Mouse (Mus musculus) kidney, embryonic 15.5 days (tissue): Measurements from ENCODE around the gene Serpinb7. TPM values are rescaled to one million over a fixed set of nuclear protein-coding genes. Genes with fewer than 3 reads are reported as not detected.

Experiments used
- ATAC-seq: fragments of 200-750 bp; cut with Nextera tagmentation; replicated peaks from 2 replicates; pipeline ENCODE4 v1.8.0; 2017; ENCODE audit warnings: moderate TSS enrichment; ENCODE audit not compliant: low FRiP score
- H3K27ac ChIP-seq: fragments of 300-500 bp; sonication (generic); 2 replicates; pipeline ENCODE4 v1.5.1; 2015; ENCODE audit warnings: mild to moderate bottlenecking, inconsistent platforms
- H3K27me3 ChIP-seq: fragments of 300-500 bp; sonication (generic); 2 replicates; pipeline ENCODE4 v1.6.1; 2015; ENCODE audit warnings: inconsistent platforms
- H3K36me3 ChIP-seq: fragments of 300-500 bp; sonication (generic); 2 replicates; pipeline ENCODE4 v1.6.1; 2015; ENCODE audit warnings: inconsistent platforms
- H3K4me1 ChIP-seq: fragments of 300-500 bp; sonication (generic); 2 replicates; pipeline ENCODE4 v1.6.1; 2015; ENCODE audit warnings: inconsistent platforms
- H3K4me2 ChIP-seq: fragments of 300-500 bp; sonication (generic); 2 replicates; pipeline ENCODE4 v1.6.1; 2015; ENCODE audit warnings: moderate library complexity, mild to moderate bottlenecking, inconsistent platforms
- H3K4me3 ChIP-seq: fragments of 300-500 bp; sonication (generic); replicated peaks from 2 replicates; pipeline ENCODE4 v1.5.1; 2015; ENCODE audit warnings: mild to moderate bottlenecking, inconsistent platforms
- H3K9ac ChIP-seq: fragments of 300-500 bp; sonication (generic); 2 replicates; pipeline ENCODE4 v1.6.1; 2015; ENCODE audit warnings: mild to moderate bottlenecking, inconsistent platforms
- H3K9me3 ChIP-seq: fragments of 300-500 bp; sonication (generic); replicated peaks from 2 replicates; pipeline ENCODE4 v1.6.1; 2016; ENCODE audit warnings: inconsistent platforms
- WGBS: fragments of 180-500 bp; shearing (Covaris S2); methylation state at CpG from one replicate; pipeline ENCODE4 v1.1.7; 2015; ENCODE audit warnings: mixed read lengths; 5-methylcytosine and 5-hydroxymethylcytosine counted together
- polyA plus RNA-seq: library from polyadenylated mRNA; unstranded; fragments of >200 nt; fragmentation: Nextera tagmentation; extraction: Ambion mirVana; gene quantifications from 2 replicates; pipeline ENCODE4 v1.2.1, GENCODE M21; 2015

Serpinb7 gene
- 0.39 TPM in 1 of 2 replicates, not detected in the other for polyA plus RNA-seq

DNA sequence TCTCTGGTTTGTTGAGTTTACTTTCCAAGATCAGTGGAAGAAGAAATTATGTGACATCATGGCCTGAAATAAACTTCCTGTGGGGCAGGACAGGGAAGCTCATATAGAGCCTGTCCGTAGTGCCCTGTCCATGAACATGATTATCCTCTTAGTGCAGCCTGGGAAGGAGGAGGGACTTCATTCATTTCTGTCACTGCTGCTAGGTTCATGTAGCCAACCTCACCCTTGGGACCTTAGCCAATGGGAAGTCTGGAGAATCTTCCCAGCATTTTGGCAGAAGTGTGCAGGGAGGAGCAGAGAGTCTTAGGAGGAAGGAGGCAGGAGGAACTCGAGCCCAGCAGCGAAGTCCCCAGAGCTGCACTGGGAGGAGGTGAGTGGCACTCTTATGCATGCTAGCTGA, at the start of gene Serpinb7:
Gene Serpinb7, plus strand, starts transcription at position 301 of the 400 bp plus-strand sequence.
- no peak for ATAC-seq
- 78% methylated on average over 3 of the region's 3 CpGs for WGBS
- H3K9me3 ChIP-seq: no peaks in the 10 kb centered on the region

DNA sequence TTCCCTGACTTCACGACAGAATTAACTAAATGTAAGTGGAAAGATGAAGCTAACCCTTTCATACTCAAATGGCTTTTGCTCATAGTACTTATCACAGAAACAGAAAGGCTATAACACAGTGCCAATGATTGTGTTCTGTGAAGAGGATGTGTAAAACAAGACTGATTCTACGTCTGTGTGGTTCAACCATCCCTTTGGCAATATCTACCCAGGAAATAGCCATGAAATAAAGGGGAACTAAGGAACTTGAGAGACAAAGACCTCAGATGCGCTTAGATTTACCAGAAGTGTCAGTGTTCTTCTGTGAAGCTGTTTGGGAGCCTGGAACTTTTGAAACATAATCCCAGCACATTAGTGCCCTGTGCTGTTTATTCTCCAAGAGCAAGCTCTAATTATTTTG, 49.1 kb upstream of the Serpinb7 start:
- H3K9ac ChIP-seq: no peak overlapping the region
- no peak overlapping the region for H3K27ac ChIP-seq
- H3K4me2 ChIP-seq: no peak overlapping the region
- no peak overlapping the region for H3K4me3 ChIP-seq
- no peaks in the 10 kb centered on the region for H3K9me3 ChIP-seq
- no peaks in the 10 kb centered on the region for H3K36me3 ChIP-seq
- WGBS: 47% methylated on average over 3 of the region's 3 CpGs
- H3K27me3 ChIP-seq: no peaks in the 10 kb centered on the region
- no peak for ATAC-seq
- H3K4me1 ChIP-seq: no peaks in the 10 kb centered on the region

More for the DNA sequence above, at the start of gene Serpinb7:
- Histone ChIP-seq H3K4me2 (no peak within 1 kb of the TSS), H3K27me3 (no peaks in the 10 kb centered on the region), H3K36me3 (no peaks in the 10 kb centered on the region), H3K27ac (no peak within 1 kb of the TSS), H3K4me1 (no peaks in the 10 kb centered on the region), H3K9ac (no peak within 1 kb of the TSS), H3K4me3 (no peak within 1 kb of the TSS)

DNA sequence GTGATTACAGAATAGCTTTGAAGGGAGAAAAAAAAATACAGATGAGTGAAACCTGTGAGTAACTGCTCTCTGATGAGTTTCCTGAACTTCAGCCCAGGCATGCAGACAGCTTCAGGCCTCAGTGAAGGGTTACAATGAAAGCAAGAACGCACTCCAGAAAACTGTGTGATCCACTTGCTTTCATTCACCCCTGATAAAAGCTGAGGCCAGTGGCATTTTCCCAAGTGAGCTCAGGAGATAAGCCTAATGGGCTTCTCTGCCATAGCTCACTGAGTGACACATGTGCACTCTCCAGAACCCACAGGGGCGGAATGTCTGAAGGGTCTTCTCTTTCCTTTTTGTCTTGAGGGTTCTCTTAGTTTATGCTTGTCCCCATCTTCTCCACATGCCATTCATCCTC, 48.3 kb upstream of the Serpinb7 start:
- Histone ChIP-seq H3K9ac (no peak overlapping the region), H3K36me3 (no peaks in the 10 kb centered on the region), H3K27me3 (no peaks in the 10 kb centered on the region), H3K4me3 (no peak overlapping the region), H3K9me3 (no peaks in the 10 kb centered on the region), H3K4me1 (no peaks in the 10 kb centered on the region), H3K4me2 (no peak overlapping the region), H3K27ac (no peak overlapping the region)
- 59% methylated on average over 2 of the region's 2 CpGs for WGBS
- ATAC-seq: no peak

DNA sequence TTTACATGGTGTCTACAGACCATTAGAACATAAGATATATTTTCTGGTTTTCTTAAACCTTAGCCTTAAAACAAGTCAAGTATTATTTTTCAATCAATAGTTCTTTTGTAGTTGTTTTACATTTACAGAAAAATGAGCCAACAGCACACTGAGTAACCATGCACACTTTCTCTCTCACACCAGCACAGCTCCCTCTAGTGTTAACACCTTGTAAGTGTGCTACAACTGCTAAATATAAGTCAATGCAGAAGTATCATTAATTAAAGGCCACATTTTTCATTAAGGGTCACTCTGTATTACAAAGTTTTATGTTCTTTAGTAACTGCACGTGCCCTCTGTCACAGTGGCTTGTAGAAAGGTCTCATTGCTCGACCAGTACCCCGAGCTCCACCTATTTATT, 46.4 kb upstream of the Serpinb7 start:
- Histone ChIP-seq H3K9ac (no peak overlapping the region), H3K36me3 (no peaks in the 10 kb centered on the region), H3K4me1 (no peaks in the 10 kb centered on the region), H3K27ac (no peak overlapping the region), H3K9me3 (no peaks in the 10 kb centered on the region), H3K27me3 (no peaks in the 10 kb centered on the region), H3K4me2 (no peak overlapping the region), H3K4me3 (no peak overlapping the region)
- 38% methylated on average over 3 of the region's 3 CpGs for WGBS
- ATAC-seq: no peak

DNA sequence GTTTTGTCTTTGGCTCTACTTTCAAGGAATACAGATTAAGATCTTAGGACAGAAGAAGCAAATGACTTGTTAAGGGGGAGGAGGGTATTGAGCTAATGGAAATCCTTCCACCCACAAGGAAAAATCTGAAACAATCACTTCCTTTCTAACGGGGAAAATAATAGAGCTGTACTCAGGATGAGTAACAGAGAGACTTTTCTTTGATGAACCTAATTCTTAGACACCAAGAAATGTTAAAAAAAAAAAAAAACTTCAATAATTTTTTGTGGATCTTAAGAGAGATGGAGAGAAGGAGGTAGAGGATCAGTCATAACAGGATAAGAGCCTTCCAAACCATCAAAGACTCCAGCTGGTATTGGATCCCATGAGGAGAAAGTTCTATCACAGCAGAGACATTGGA, 38.6 kb upstream of the Serpinb7 start, which contains the start of gene Serpinb11:
Gene Serpinb11, plus strand, starts transcription at position 301 of the 400 bp plus-strand sequence.
- WGBS: 50% methylated on average over 1 of the region's 1 CpGs

DNA sequence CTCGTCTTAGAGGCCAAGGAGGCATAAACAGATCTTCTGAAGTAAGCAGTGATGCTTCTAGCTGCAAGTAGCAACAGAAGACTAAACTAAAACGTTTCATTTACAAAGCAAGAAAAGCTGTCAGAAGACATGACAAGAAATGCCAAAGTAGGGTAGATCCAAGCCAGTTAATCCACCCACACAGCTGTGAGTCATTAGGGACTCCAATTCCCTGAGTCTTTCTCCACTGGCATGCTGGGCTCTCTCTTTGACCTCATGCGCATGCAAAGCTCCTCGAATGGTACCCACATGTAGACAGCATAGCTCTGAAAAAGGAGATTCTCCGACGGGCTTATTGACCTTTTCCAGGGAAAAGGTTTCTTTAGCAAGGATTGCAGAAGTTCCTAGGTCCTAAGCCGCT, 33.5 kb upstream of the Serpinb7 start:
- Histone ChIP-seq H3K27ac (no peak overlapping the region), H3K9me3 (no peaks in the 10 kb centered on the region), H3K4me1 (no peaks in the 10 kb centered on the region), H3K4me2 (no peak overlapping the region), H3K4me3 (no peak overlapping the region), H3K9ac (no peak overlapping the region), H3K36me3 (no peaks in the 10 kb centered on the region), H3K27me3 (no peaks in the 10 kb centered on the region)
- 76% methylated on average over 7 of the region's 7 CpGs for WGBS
- ATAC-seq: no peak

More for the DNA sequence above, 38.6 kb upstream of the Serpinb7 start, which contains the start of gene Serpinb11:
- no peaks in the 10 kb centered on the region for H3K4me1 ChIP-seq
- no peak within 1 kb of the TSS for H3K9ac ChIP-seq
- no peak within 1 kb of the TSS for H3K4me3 ChIP-seq
- no peak within 1 kb of the TSS for H3K4me2 ChIP-seq
- H3K27ac ChIP-seq: no peak within 1 kb of the TSS
- no peak for ATAC-seq
- no peaks in the 10 kb centered on the region for H3K27me3 ChIP-seq
- H3K9me3 ChIP-seq: no peaks in the 10 kb centered on the region
- no peaks in the 10 kb centered on the region for H3K36me3 ChIP-seq

DNA sequence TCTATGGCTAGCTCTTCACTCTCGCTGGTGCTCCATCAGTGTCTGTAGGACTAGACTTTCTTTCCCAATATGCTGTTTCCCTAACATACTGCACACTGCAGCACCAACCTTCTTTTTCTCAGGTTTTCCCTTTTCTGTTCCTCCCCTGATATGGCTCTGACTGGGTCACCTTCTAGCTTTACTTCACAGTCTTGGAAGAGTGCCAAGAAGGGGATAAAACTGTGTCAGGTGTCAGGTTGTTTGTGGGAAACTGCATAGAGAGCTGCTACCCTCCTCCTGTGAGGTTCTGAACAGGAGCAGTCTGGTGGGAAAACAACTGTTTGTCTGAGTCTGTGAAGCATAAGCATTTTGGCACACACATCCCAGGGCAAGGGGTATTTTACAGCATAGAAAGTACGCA, 30.5 kb upstream of the Serpinb7 start:
- Histone ChIP-seq H3K27ac (no peak overlapping the region), H3K9me3 (no peaks in the 10 kb centered on the region), H3K36me3 (no peaks in the 10 kb centered on the region), H3K4me3 (no peak overlapping the region), H3K27me3 (no peaks in the 10 kb centered on the region), H3K9ac (no peak overlapping the region), H3K4me1 (no peaks in the 10 kb centered on the region), H3K4me2 (no peak overlapping the region)
- ATAC-seq: no peak
- WGBS: 63% methylated on average over 2 of the region's 2 CpGs

DNA sequence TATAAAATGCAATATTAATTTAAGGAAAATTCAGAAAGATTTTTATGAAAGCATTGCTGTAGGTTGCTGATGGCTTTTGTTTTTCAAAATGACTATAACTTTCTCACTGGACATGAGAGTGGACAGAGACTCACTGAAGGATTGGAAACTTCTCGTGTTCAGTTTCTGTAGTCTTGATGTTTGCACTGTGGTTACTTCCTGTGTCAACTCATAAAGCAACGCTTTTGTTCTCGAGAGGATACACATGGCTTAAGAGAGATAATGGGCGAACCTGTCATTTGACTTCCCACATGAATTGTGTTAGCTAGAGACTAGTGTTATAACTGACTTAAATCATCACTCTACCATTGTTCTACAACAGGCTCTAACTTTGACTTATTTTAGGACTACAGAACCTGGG, 22.5 kb upstream of the Serpinb7 start:
- no peak for ATAC-seq
- H3K27ac ChIP-seq: no peak overlapping the region
- H3K4me2 ChIP-seq: no peak overlapping the region
- no peak overlapping the region for H3K4me3 ChIP-seq
- H3K4me1 ChIP-seq: no peaks in the 10 kb centered on the region
- H3K36me3 ChIP-seq: no peaks in the 10 kb centered on the region
- no peaks in the 10 kb centered on the region for H3K9me3 ChIP-seq
- WGBS: 53% methylated on average over 4 of the region's 4 CpGs
- H3K9ac ChIP-seq: no peak overlapping the region
- no peaks in the 10 kb centered on the region for H3K27me3 ChIP-seq

DNA sequence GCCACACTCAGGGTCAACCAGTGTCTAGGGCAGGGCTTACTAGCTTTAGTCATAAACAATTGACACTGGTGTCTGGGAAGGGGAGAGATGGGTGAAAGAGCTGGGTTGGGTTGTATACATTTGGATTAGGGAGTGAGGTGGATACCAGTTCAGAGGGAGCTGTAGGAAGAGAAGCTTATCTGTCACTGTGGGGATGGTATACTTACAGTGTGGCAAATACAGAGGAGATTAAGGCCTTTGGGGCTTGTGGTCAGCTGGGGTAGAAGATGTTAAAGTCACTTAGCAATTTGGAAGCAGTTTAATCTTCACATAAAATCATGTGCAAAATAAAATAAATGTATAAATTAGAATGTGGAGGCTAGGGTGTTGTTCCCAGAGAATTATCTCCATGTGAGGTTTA, 21.1 kb upstream of the Serpinb7 start:
- Histone ChIP-seq H3K9me3 (no peaks in the 10 kb centered on the region), H3K27ac (no peak overlapping the region), H3K36me3 (no peaks in the 10 kb centered on the region), H3K4me2 (no peak overlapping the region), H3K4me1 (no peaks in the 10 kb centered on the region), H3K27me3 (no peaks in the 10 kb centered on the region), H3K9ac (no peak overlapping the region), H3K4me3 (no peak overlapping the region)
- no peak for ATAC-seq

DNA sequence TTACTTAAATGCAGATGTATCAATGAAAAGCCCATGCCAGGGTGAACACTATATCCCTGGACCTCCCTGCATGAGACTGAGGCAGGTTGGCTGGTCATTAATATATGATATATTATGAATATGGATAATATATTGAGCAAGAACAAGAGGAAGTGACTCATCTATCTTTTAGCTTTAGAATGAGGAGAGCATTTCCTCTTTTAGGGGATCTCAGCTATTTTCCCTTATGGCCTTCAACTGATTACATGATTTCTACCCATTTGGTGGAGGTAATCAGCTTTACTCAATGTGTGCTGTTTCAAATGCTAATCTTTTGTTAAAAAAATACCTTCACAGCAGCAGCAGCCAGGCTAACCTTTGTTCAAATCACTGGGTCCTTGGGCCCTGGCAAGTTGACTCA, 18.0 kb upstream of the Serpinb7 start:
- Histone ChIP-seq H3K9ac (no peak overlapping the region), H3K27me3 (no peaks in the 10 kb centered on the region), H3K36me3 (no peaks in the 10 kb centered on the region), H3K27ac (no peak overlapping the region), H3K4me2 (no peak overlapping the region), H3K4me1 (no peaks in the 10 kb centered on the region), H3K9me3 (no peaks in the 10 kb centered on the region), H3K4me3 (no peak overlapping the region)
- no peak for ATAC-seq

DNA sequence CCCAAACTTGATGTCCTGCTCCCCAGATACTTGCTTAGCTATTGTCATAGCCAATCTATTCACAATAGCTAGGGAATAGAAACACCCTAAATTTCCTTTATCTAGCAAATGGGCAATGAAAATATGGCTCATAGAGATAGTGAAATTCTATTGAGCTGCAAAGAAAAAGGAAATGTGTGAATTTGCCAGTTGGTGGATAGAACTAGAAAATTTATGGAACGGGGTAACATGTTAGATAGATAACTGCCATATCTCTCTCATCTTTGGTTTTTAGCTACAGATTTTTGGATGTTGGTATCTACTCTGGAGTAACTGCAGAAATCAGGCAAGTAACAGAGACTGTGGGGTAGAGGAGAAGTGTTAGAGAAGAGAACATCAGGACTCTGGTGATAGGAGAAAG, 17.1 kb upstream of the Serpinb7 start:
- no peaks in the 10 kb centered on the region for H3K36me3 ChIP-seq
- H3K27ac ChIP-seq: no peak overlapping the region
- WGBS: 91% methylated on average over 1 of the region's 1 CpGs
- no peak overlapping the region for H3K4me2 ChIP-seq
- no peaks in the 10 kb centered on the region for H3K27me3 ChIP-seq
- H3K4me3 ChIP-seq: no peak overlapping the region
- no peaks in the 10 kb centered on the region for H3K9me3 ChIP-seq
- no peak for ATAC-seq
- H3K4me1 ChIP-seq: no peaks in the 10 kb centered on the region
- no peak overlapping the region for H3K9ac ChIP-seq

DNA sequence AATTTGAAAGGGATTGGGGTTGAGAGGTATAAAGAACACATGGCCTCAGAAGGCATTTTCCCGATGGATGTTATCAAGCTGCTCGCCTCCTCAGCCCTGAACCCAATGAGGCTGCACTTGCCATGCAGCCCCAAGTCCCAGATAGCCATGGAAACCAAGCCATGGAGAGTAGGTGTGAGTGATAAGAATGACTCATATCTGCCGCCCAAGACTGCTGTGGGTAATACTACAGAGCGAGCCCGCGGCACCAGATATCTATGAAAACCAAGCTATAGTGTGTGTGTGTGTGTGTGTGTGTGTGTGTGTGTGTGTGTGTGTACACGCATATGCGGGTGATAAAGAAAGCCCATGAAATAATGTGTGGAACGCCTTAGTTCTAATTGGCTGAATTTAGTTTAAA, 14.9 kb upstream of the Serpinb7 start:
- Histone ChIP-seq H3K4me2 (no peak overlapping the region), H3K36me3 (no peaks in the 10 kb centered on the region), H3K4me1 (no peaks in the 10 kb centered on the region), H3K9ac (no peak overlapping the region), H3K27ac (no peak overlapping the region), H3K9me3 (no peaks in the 10 kb centered on the region), H3K4me3 (no peak overlapping the region), H3K27me3 (no peaks in the 10 kb centered on the region)
- 0 out of 2 replicates have a peak, but pooled peaks have one; percentile 36 for ATAC-seq
- WGBS: 93% methylated on average over 9 of the region's 9 CpGs

DNA sequence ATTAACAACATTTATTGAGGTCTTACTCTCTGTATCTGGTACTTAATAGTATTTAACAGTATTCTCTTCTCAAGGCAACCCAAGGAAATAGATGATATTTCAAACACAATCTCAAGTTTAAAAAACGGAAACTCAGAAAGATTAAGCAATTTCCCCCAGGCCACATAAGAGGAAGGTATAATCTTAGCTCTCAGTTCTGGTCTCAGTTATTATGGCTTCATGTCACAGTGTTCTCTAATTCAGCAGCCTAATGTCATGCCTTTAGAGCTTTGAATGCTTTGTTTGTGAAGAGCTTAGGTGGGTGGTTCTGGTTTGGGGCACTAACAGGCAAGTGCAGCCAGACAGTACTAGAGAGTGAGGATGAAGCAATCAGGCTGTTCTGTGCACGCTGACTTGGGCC, 9.7 kb upstream of the Serpinb7 start:
- Histone ChIP-seq H3K36me3 (no peaks in the 10 kb centered on the region), H3K27ac (no peak overlapping the region), H3K4me3 (no peak overlapping the region), H3K4me2 (no peak overlapping the region), H3K9me3 (no peaks in the 10 kb centered on the region), H3K27me3 (no peaks in the 10 kb centered on the region), H3K9ac (no peak overlapping the region), H3K4me1 (no peaks in the 10 kb centered on the region)
- no peak for ATAC-seq
- 80% methylated on average over 2 of the region's 2 CpGs for WGBS
